Mouse (Mus musculus) activated CD4-positive, CD25-positive, alpha-beta regulatory T cell, adult 4 months (primary cell): ENCODE data around the gene Ovca2. TPM values are rescaled to one million over a fixed set of nuclear protein-coding genes. Genes with fewer than 3 reads are reported as not detected.
A peak's percentile ranks its signal among the peaks of the same experiment; 100 is the strongest.

ENCODE experiments used
- ATAC-seq: one replicate; pipeline ENCODE4 v1.8.0; 2017
- polyA plus RNA-seq, 2 experiments: library from polyadenylated mRNA; unstranded; fragments of 100-300 nt; shearing (Covaris generic); gene quantifications; one replicate each; pipeline ENCODE4 v1.2.1; 2017

Gene Ovca2
- polyA plus RNA-seq = 10 to 100 TPM; 28.4 to 32.8 TPM

DNA sequence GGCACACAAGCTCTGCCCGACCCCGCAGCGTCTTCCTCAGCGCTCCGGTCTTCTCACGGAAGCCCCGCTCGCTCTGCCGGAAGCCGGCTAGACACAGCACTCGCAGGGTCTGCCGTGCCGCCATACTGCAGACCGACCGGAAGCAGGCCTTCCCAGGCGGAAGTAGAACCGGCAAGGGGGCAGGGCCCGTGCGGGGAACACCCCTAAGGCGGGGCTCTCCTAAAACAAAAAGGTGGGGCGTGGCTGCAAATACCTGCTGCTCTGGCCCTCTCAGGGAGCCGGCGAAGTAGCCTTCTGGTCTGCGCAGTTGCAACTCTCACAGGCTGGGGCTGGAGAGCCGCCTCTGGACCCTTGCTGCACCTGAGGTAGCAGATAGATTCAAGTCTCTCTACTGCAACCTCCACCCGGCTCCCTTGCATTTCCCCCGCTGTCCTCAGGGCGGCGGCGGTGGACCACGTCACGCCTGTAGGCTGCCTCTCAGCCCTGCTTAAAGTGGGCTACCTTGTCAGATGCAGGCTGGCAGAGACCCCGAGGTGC is at the start of gene Ovca2:
Gene Ovca2, minus strand, starts transcription at position 164 of the 537 bp plus-strand sequence.
- ATAC-seq = peak; percentile 98

DNA sequence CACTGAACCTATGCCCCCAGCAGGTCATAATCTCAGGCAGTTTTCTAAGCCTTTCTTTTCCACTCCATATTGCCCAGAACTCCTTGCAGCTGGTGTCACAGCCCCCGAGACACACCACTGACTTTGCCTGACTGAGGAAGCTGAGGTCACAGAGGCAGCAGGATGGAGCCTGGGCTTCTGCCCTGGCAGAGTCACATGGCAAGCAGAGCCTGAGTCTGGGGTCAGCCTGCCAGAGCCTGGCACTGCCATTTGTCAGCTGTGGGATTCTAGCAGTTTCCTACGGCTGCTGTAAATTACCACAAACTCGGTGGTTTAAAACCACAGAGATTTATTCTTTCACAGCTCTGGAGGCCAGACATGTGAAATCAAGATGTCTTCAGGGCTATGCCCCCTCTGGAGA is 49.0 kb upstream of the Ovca2 start:
- no peak for ATAC-seq

DNA sequence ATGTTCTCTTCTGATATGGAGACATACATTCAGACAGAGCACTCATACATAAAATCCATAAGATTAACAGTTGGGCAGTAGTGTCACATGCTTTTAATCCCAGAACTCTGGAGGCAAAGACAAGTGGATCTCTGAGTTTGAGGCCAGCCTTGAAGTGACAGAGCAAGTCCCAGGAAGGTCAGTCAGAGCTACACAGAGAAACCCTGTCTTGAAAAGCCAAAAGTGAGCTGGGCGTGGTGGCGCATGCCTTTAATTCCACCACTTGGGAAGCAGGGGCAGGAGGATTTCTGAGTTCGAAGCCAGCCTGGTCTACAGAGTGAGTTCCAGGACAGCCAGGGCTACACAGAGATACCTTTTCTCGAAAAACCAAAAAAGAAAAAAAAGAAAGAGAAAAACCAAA is 46.2 kb upstream of the Ovca2 start:
- ATAC-seq = no peak

DNA sequence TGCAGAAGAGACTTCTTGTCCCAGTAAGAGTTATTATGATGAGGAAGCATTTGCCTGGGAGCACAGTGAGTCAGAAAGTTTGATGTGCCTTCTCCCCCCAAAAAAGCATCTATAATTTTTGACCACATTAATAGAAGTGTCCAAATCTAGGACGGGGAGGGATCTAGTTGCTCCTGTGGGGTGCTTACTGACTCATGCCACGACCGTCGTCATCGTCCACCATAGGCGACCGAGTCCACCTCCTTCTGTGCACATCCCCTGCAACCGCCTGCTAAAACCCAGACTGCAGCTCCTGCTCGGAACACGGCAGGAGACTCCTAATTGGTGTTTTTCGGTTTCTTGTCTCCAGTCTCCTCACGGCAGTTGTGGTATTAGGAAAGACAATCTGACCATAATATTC is 45.4 kb upstream of the Ovca2 start:
- no peak for ATAC-seq

DNA sequence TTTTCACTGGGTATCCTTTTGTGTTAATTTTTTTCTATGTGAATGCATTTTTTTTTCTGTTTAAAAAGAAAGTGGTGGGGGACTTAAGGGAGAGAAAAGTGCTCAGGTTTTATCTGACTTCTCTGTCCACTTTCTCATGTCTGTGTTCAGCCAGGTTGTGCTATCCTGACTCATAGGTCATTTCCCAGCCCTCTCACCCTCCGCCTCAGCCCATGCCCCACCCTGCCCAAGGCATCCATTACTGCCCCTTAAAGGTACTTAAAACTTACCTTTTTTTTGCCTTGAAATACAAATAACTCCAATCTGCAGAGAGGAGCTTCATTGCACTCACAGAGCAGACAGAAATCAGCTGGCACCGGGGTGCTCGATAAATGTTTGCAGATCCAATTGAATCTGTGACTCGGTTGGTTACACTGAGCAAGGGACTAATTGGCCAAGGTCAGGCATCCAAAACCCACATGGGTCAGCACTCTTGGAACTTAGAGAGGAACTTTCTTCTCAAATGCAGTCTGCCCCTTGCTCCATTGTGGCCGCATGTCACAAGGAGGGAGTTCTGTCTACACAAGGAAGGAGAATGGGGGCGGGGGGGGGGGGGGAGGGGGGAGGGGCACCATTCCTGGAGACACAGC is 42.0 kb upstream of the Ovca2 start:
- ATAC-seq = no peak

DNA sequence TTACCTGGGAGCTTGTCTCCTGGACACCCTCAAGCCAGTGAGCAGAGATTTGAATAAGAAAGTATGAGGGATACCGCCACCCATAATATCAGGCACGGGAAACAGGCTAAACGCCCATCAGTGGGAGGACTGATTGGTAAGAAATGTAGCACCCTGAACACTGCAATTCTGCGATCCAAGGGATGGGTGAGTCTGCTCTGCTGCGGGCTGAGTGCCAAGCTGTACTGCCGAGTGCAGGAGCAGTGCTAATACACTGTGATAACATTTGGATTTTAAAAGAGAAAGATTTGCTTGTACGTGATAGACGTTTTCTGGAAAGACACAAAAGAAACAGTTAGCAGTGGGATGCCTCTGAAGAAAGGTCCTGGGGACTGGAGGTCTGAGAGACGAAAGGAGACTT is 41.5 kb upstream of the Ovca2 start:
- no peak for ATAC-seq

DNA sequence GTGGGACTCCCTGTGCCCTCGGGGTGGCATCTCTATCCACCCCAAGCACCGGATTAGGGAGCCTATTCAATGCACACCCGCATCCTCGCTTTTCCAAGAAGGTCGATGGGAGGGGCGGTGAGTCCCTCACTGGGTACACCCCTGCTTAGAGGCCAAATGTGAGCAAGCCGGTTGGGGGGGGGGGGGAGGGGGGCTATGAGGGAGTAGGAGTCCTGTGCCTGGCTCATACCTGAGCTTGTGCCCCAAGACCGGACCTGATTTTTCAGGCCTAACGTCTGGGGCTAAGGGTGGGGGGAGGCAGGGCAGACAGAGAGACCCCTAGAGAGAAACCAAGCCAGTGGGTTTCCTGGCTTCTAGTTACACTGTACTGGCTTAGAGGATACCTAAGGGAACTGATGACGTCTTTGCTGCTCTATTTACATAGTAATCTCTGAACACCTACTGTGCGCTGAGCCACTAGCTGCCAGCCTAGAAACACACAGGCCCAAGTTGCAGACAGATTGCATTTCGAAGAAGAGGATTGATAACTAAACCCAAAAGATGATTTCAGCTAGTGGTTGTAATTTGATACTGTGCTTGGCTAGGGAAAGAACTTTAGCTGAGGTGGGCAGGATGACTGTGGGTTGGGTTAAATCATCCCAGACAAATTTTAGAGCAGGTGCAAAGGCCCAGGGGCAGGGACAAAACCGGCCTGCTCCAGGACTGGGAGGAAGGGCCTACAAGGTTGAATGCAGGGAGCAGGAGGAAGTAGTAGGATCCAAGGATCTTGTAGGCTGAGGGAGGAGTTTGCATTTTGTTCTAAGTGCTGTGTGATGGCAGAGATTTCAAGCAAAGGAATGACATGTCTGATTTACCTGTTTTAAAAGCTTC is 35.7 kb upstream of the Ovca2 start:
- ATAC-seq = no peak

DNA sequence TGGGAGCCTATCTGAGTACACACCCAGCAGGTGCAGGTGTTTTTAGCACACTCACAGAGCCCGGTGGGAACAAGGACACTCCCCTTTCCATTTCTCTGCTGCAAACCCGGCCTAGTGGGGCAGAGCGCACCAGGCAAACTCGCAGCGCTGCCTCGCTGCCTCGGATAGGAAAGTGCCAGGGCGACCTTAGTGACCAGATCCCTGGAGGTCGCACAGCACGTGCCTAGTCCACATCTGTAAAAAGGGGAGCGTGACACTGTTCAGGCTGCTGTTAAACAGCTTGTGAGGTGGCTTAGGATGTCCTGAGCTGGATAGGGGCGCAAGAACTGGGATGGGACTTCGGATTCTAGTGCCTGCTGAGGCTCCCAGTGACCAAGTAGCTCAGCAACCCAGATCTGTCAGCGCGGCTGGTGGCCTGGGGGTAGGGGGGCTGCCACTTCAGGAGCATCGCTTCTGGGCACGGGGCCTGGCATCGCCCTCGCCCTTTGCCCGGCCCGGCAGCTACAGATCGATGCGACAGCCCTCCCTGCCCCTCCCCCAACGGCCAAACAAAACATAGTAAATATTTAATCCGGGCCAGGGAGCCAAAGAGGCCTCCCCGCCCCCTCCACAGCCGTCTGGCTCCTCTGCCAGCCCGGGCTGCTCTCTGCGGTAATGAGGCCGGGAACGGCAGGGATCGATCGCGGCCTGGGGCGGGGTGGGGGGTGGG is 34.9 kb upstream of the Ovca2 start:
- no peak for ATAC-seq

DNA sequence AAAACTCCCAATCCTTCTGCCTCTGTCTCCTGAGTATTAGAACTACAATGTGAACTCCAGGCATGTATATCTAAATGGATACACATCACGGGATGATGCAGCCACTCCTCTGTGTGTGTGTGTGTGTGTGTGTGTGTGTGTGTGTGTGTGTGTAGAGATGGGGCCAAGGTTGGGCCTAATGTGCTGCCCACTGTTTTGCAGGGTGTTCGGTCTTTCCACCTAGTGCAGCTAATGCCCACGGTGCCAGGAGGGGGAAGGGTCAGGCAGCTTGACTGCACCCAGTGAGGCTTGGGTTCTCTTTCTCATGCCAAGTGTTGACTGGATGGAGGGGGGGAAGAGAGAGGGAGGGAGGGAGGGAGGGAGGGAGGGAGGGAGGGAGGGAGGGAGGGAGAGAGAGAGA is 34.2 kb upstream of the Ovca2 start:
- ATAC-seq = no peak

DNA sequence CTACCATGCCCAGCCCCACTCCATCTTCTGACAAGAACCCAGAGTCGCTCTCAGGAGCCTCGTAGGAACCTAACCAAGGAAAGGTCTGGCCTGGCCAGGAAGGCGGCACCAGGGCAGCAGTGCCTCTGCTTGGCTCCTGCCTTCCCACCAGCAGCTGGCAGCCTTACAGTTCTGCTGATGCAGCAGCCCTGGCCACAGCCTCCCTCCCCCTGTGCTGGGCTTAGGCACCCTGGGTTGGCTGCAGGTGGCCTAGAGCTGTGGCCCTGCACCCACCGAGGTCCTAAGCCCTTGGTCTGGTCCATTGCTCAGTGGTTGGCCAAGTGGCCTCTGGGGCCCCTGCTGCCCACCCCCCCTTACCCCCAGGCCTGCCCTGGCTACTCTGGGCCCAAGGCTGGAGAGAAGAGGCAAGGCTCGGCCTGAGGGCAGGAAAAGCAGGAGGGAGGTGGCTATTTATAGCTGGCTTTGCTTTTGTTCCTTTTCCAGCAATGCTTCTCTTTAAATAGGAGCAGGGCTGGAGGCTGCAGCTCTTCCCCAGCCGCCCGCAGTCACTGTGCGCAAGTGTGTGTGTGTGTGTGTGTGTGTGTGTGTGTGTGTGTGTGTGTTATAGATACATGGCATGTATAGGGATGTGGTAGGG is 33.5 kb upstream of the Ovca2 start:
- no peak for ATAC-seq

DNA sequence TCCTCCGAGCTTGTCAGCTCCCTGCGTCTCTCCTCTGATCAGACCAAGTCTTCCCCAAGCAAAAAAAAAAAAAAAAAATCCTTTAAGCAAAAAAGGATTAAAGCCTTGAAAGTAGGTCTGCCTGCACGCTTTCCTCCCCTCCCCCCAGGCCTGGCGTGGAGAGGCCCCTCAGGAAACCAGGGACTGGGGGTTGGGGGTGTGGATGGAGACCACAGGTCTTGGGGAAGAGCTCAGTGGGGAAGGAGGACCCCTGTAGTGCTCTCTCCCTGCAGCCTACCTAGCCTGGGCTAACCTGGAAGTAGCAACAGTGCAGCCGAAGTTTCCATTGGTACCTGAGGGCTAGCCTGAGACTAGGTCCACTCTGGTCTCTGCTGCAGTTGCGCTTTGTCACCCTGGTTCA is 32.1 kb upstream of the Ovca2 start:
- no peak for ATAC-seq

DNA sequence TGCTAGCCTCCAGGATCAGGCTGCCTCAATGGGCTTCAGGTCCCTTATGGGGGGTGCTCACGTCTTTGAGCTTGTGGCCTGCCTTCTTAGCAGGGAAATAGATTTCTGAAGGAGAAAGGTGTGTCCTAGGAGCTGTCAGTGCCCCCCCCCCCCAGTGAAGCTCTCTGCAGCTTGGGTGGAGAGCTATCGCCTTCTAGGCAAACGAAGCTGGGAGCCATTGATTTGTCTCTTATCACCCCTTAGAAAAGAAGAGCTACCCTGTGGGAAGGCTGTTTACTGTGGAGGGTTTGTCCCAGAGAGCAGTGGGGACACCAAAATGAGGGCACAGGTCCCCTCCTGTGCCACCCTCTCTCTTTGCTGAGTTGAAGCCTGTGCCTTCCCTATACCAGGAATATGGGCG is 31.5 kb upstream of the Ovca2 start:
- ATAC-seq = no peak

DNA sequence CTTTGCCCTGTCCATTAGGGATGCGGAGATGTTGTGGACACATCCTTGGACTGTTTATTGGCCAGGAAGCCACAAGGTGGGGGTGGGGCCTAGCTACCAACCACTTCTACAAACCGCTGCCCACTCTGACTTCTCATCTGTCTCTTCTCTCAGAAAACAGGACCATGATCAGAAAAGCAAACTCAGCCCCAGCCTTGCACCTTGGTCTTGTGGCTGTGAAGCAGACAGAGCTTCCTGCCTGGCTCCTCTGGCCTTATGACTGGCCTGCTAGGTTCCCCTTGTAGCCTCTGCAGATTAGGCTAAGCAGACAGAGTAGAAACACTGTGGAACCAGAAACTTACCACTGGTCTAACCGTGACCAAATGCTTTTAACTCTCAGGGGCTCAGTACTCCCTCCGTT is 30.7 kb upstream of the Ovca2 start:
- ATAC-seq = no peak

DNA sequence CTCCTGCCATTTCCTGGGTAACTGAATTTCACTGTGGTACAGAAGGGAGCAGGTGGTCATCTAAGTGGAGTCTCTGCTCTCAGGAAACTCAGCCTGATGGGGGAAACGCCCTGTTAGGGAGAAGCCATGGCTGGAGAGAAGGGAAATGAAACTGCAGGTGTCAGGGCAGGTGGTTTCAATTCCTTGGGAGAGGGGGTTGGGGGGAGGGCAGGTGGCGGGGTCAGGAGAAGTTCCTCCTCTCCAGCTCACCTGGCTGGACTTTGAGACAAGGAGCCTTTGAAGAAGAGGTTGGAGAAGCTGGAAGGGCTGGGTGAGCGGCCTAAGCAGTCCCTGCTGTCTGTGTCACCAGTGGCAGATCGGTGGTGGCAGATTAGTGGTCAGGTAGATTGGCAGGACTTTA is 27.7 kb upstream of the Ovca2 start:
- ATAC-seq = no peak

DNA sequence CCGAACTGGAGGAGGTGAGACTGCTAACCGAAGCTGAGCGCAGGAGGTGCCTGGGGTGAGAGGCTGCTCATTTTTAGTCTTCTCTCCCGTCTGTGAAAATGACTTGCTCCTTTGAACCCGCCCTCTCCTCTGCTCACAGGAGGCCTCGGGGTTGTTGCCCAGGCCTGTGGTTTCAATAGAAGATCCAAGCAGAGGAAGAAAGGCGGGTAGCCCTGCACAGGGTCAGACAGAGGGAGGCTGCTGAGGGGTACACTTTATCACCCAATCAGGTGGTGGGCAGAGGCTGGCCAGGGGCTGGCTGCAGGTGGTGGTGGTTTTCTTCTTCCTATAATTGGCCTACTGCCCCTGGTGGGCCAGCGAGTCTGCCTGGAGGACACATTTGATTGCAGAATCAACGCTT is 25.8 kb upstream of the Ovca2 start:
- ATAC-seq = no peak

DNA sequence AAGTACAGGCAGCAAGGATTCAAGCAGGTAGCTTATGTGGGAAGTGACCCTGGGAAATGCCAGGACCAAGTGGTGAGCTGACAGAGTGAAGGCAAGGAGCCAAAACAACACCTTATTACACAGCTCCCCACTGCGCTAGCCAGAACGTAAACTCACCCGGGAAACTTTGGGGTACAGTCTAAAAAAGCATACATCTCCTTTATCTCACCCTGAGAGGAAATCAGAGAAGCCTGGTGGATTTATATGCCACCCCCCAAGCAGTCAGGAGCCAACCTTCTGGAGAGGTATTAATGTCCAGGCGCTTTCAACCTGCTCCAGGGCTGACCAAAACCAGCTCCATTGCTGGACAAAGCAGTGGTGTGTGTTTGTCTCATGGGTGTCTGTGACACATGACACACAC is 25.3 kb upstream of the Ovca2 start:
- no peak for ATAC-seq

DNA sequence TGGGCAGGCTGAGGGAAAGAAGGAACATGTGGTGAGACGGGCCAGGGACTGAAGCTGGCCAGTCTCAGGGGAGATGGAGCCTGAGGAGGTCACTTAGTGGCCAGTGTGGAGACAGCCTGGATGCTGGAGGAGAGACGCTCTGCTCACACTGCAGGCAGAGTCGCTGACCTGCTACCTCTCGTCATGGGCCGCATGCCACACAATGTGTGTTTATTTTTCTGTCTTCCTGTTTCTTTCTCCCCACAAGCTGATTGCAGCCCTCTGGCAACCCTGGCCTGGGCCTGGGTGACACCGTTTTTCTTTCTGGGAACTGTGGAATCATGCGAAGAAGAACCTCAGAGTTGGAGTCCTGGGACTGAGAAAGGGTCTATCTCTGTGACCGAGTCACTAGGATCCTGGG is 23.1 kb upstream of the Ovca2 start:
- no peak for ATAC-seq

DNA sequence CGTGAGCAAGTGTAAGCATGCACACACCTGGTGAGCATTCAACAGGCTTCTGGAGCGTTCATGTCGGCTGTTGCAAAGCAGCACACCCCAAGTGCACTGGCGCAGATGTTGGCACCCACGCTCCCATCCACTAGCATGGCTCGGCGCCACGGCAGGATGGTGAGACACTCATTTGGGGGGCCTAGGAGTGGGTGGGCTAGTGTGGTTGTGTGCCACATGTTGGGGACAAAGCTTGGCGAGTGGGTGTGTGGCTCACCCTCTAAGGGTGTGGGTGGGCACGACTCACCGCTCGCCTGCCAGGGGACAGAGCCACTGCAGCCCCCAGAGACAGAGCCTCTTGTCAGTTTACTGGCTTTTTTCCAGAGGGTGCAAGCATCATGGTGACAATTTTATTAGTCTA is 22.3 kb upstream of the Ovca2 start:
- ATAC-seq = no peak

DNA sequence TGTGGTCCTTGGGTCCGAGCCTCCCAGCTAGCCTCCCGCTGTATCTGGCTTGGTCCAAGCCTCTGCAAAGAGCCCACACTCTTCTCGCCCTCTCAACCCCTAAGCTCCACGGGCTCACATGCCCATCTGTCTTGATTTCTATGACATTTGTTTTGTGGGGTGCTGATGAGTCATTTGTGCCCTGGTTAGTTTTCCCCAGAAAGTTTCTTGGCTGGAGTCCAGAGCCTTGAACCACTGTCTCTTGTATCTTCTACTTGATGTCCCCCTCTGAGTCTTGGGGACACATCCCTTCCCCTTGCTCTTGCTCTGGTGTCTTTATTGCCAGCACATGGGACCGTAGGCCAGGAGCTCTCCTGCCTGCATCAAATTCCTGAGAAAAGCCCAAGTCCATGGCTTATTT is 21.3 kb upstream of the Ovca2 start:
- ATAC-seq = no peak

DNA sequence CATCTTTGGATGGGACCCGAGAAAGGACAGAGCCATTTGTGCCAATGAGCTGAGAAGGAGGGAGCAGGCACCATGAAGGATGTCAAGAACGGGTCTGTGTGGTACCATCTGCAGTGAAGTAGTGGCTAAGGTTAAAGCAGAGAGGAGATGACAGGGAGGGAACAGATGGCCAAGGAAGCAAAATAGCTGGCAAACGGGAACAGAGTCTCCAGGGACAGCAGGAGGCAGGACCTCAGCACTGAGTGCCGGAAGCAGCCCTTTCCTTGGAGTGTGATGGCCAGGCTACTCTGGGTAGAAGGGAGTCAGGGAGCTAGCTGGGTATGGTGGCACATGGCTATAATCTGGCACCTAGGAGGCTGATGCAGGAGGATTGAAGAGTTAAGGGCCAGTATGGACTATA is 20.2 kb upstream of the Ovca2 start:
- no peak for ATAC-seq

DNA sequence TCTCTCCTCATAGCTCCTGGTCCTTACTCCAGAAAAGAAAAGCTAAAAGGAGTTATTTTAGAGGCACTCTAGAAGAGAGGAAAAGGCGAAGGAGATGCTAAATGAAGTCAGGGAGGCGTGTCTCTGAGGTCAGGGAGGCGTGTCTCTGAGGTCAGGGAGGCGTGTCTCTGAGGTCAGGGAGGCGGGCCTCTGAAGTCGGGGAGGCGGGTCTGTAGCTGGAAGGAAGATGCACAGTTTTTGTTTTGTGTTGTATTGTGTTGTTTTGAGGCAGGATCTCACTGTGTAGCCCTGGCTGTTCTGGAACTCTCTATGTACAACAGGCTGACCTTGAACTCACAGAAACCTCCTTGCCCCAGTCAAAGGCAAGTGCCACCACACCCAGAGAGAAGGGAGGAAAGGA is 19.3 kb upstream of the Ovca2 start:
- ATAC-seq = no peak

DNA sequence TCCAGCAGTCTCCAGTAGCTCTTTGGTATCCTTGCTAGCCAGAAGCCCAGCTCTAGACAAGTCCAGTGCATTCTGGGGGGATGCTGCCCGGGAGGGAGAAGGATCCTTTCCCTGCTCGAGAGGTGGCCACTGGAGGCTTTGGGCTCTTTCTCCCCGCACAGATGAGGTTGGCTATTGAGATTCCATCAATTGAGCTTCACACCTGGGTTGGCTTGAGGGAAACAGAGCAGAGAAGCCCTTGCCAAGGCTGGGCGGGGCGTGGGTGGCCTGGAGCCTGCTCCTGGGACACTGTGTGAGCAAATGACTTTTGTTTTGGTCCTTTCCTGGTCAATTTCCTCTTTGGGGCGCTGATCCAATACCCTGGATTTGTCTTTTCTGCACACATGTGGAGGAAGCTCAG is 17.5 kb upstream of the Ovca2 start:
- ATAC-seq = no peak

DNA sequence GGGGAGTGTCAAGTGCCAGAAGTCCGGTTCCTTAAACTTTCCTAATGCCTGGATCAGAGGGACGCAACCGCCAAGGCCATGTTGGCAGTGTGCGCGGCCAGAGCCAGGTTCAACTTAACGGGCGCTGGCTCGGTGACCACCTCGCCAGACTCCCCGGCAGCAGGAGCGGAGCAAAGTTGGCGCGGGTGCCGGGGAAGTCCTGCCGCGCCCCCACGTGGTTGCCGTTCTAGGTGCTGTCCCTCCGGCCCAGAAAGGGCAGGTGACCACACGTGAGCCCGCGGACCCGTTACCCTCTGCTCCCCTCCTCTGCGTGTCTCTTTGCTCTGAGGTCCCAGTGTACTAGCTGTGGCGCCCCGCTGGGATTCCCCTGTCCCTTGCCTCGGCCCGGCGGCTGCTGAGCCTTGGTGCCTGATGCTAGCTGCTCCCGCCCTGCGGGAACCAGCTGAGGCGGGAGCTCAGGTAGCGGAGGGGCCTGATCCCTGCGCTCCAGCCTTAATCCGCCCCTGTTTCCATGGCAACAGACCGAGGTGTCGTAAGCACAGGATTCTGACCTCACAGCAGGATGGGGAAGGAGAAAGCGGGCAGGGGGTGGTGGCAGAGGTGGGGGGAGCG is 16.3 kb upstream of the Ovca2 start:
- ATAC-seq = peak; percentile 40
